Mouse (Mus musculus) megakaryocyte, adult 5-6 weeks (primary cell): Measurements from ENCODE around the gene D430041D05Rik. TPM values are rescaled to one million over a fixed set of nuclear protein-coding genes. Genes with fewer than 3 reads are reported as not detected.
"Not testable (repeated sequence)": the region's sequence is repeated elsewhere in the genome, so short reads cannot be mapped to it uniquely, and the experiment has no call there.

Source experiments
- ATAC-seq: 2 replicates; pipeline ENCODE4 v1.8.0; 2016; ENCODE audit warnings: mild to moderate bottlenecking, inconsistent platforms; ENCODE audit not compliant: poor library complexity, severe bottlenecking
- total RNA-seq, 2 experiments: library from RNA; stranded (forward) in 1 of 2; stranded (reverse) in 1 of 2; fragments of 153-499, 151-499 nt in 1 of 2; fragments of 221-1000, 200-1000 nt in 1 of 2; gene quantifications; 2 replicates each; pipeline versions ENCODE4 v1.2.3 to v1.2.4; 2015 to 2017

The D430041D05Rik gene
- total RNA-seq, 2 experiments from 2014 or later = not detected

DNA sequence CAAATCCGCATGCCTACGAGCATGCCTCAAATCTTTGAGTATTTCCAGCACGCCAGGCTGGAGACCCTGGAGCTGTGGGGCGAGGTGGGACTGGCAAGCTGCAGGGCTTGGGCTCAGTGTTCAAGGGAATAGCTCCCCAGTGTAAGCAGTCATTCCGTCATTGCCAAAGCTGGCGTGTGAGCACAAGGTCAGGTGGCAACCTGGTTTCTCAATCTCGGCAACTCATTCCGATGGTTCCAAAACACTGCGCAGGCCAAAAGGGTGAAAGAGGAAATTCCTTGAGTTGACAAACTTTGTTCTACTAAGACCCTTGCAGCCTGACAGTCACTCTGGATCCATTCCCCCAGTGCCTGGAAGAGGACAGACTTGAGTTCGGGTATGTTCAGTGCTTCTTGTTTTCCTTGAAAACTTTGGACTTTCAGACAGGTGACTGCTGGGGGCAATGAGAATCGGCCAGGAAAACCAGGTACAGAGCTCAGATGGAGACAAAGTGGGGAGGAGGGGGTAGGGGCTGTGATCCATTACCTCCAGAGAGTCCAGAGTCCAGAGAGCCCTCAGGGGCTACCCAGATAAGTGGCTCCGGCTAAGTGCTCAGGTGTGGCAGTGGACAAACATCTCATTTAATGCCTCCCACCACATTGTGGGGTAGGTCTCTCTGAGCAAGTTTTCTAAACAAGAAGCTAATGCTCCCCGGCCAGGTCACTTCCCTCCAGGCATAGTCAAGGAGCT is 281.8 kb downstream of the D430041D05Rik start:
- ATAC-seq = no peak

DNA sequence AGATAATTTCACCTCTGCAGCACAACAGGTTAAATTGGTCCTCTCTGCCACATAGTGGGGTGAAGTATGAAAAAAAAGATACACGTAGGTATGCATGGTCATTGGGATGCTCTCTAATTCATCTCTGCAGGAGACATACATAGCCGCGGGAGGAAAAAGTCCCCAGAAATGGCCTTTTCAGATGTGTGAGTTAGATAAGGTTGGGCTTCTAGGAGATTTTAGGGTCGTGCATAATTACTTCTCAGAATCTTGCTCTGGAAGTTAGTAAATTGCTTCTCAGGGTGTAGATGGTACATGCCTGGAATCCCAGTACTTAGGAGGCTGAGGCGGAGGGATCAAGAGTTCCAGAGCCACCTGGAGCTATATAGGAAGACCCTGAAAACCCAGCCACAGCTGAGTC is 286.7 kb downstream of the D430041D05Rik start:
- ATAC-seq = no peak

DNA sequence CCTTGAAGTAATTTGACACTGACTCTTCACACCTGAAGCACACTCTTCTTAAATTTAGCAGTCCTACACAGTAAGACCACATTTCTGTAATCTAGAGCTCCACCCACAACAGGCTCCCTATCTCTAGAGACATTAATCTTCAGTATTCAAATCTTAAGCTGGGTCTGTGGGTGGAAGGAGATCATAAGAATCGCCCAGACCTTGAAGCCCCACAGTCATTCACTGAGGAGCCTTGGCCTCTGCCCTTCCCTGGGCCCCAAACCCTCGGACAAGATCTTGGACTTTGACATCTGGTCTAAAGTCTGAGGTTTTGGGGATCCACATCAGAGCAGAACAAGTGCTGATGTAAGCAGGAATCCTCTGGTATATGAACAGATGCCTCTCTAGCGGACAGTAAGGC is 287.3 kb downstream of the D430041D05Rik start:
- ATAC-seq = no peak

DNA sequence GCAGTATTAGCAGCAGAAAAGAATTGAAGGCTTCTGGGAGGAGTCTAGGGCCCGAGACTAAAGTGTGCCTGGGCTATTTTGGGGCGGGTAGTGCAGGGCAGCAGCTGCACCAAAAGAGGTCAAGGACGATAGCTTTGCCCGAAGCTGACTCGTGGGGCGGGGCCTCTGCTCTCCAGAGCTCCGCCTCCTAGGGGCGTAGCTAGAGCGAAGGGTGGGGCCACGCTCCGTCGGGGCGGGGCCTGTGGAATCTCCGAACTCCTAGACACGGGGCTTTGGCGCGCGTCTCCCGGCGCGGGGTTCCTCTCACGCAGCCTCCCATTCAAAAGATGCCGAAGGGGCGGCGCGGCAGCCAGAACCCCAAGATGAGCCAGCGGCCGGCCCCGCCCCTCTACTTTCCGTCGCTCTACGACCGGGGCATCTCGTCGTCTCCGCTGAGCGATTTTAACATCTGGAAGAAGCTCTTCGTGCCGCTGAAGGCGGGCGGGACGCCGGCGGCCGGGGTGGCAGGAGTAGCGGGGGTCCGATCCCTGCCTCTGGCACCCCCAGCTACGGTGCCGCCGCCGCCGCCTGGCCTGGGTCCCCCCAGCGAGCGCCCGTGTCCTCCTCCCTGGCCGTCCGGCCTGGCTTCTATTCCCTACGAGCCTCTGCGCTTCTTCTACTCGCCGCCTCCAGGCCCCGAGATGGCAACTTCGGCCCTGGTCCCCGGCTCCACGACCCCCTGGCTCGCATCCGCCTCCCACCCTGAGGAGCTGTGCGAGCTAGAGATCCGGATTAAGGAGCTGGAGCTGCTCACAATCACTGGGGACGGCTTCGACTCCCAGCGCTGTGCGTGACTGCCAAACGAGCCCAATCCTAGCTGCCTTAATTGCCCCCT is 288.1 kb downstream of the D430041D05Rik start, which contains the start of gene A930018P22Rik:
TSS of gene A930018P22Rik (plus strand) at position 265 of the 874 bp plus-strand sequence.
- ATAC-seq = peak; percentile 96

DNA sequence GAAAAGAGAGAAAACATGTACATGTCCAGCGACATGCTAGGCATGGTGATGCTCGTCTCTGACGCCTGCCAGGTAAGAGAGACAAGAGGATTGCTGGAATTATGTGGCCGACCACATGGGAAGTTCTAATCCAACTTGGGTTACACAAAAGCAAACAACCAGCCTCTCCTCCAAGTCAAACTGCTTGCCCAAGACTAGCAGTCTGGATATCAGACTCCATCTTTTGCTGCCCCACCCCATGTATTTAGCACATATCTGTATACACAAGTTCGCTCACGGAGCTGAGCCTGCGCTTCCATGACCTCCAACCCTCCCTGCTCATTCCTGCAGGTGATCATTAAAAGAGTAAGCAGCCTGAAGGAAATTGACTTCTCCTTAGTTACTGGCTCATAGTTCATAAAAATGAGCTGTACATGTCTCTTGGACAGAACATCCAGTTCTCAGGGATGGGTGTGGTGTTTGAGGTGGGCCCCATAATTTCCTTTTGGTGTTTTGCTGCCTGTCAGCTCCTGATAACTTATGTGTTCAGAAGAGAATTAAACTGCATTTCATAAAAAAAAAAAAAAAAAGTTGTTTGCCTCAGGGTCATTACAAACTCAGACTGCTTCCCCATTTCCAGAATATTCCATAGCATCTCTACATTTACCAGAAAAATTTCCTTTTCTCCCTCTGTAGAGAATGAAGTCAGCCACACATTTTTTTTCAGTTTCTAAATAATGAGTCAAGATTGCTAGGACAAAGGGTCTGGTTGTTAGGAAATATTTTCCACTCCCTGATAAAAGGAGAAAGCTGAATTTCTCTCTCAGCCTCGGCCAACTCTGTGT is 288.9 kb downstream of the D430041D05Rik start:
- ATAC-seq = no peak

DNA sequence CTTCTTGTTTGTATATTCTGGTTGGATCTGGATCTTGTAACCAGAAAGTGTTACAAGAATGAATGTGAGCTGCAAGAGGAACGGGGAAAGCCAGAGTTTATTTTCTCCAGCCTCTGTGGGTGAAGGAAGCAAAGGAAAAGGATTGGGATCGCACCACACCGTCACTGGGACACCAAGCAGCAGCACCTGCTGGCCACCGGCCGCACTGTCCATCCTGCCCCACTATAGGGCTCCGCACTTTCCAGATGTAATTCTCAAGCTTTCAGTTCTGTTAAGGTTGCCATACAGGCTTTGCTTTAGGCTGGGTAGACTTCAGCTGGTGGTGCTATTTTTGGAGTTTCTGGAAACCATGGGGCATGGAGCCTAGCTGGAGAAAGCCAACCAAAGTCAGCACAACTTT is 290.5 kb downstream of the D430041D05Rik start:
- ATAC-seq = no peak

DNA sequence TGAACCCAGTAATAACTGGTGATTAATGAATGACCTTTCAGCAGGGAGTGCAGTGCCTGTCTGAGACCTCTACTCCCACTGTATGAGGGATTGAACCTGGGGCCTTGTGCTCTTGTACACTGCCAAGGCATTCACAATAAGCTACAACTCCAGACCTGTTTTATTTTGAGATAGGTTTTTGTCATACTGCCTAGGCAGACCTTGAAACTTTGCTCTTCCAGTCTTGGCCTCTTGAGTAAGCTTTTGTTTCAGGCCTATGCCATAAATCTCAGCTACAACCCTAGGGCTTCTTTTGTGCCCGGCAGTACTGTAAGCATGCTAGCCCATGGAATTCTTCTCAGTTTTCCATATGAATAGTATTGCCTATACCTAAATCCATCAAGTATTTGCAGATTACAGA is 291.7 kb downstream of the D430041D05Rik start:
- no peak for ATAC-seq

DNA sequence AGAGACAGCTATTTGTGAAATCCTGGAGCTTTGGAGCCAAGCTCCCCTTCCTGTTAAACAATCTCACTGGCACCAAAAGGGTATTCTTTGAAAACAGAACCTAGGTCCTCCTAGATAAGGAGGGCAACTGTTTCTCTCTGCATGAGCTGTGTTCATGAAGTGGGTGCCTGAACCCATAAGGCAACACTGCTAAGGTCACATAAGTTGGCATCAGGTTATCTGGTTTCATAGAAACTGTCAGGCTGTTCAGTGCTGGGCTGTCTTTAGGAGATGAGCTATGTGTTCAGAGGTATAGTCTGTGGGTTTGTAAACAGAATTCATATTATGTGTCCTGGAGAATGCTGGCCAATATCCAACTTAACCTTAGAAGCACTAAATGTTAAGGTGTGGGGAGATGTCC is 293.6 kb downstream of the D430041D05Rik start:
- ATAC-seq = not testable (repeated sequence)

DNA sequence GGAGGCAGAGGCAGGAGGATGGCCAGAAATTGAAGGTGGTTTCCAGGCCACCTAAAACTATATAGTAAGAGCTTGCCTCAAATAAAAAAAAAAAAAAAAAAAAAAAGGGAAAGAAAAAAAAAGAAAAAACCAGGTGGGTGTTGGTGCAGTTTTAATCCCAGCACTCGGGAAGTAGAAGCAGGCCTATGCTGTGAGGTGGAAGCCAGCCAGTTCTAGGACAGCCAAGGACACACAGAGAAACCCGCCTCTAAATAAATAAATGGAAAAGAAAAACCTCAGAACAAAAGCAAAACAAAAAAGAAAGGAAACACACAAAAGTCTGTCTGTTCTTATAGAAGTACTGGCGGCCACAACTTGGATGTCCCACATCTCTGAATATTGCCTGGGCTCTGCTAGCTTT is 295.9 kb downstream of the D430041D05Rik start:
- no peak for ATAC-seq

DNA sequence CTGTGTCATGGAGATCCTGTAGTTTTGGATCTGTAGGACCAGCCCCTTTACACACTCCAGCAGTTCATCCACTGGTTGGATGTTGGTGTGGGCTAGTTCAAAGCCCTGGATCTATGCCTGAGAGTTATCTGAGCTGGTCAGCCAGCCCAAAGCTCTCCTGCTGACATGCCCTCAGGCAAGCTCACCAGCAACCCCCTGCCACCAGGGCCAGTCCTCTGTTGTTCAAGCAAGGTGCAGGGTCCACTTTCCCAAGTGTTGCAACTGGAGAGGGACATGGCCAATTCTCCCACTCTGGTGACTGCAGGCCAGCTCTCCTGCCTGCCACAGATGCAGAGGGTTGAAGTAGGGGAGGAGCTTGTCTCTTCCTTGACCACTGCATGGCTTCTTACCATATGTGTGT is 297.2 kb downstream of the D430041D05Rik start:
- ATAC-seq = not testable (repeated sequence)

DNA sequence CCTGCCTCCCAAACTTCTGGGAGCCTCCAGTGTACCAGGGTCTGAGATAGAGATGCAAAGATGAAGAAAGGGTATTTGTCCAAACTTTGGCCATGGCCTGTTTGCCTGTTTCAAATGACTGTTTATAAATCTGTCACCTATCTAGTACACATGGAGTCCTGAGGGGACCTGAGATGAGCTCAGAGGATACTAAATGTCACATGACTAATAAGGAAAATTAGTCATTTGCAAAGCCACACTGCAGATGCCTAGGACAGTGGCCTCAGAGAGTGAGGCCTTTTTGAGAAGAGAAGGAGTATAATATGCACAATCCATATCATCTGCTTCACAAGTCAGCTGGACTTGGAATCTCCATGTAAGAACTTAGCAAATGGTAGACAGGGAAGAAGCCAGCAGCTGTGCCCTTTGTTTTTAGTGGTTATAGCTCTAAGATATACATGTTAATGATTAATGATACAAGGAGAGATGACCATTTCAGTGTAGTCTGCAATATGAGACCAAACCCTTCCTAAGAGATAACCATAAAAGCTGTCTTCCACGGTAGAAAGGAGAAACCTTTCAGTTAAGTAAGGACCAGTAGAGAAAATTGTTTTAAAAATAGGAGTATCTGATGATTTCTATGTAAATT is 299.5 kb downstream of the D430041D05Rik start:
- not testable (repeated sequence) for ATAC-seq

DNA sequence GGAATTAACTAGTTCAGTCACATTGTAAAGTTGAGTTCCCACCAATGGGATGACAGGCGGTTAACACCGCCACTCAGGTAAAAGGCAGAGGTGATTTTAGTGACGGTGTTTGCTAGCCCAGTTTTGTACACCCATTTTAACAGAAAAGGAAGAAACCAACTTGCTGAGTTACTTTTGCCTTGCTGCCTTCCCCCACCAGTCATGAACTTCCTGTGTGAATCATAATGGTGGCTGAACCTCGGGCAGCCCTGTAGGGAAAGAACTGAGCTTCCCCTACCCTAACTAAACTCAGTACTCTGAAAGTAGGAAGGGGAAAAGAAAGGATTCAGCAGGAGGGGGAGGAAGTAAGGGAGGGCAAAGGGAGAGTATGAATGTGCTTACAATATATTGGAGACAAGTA is 300.8 kb downstream of the D430041D05Rik start:
- no peak for ATAC-seq

DNA sequence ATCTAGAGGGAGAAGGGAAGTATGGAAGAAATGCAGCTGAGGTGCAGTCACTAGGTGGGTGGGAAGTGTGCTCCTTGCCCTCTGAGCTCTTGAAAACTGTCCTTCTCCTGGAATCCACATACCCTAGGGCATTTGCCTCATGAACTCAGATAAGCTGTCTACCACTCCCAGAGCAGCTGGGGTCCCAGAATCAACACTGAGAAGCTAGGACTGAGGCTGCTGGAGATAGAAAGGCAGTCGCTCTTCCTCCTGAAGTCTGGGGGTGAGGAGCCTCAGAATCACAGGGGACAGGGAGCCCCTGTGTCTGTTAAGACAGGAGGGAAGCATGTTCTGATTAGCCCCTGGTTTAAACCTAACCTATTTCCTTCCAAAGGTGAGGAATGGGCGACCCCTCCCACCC is 301.3 kb downstream of the D430041D05Rik start:
- no peak for ATAC-seq

DNA sequence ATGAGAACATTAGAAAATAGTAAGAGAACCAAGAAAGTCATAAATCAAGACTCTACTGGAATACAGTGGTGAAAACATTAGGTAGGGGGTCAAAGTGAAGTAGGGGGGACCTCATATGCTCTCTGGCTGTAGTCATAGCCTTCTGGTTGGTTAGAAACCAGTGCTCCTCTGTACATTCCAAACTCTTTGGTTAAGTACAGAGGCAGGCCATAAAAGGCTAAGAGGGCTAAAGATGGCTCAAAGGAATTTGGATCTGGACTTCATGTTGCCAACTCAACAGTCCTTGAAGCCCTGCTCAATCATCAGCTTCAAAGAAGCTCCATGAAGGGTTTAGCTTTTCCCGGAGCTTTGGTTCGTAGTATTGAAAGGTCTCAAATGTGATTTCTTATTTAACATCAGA is 301.8 kb downstream of the D430041D05Rik start:
- not testable (repeated sequence) for ATAC-seq

DNA sequence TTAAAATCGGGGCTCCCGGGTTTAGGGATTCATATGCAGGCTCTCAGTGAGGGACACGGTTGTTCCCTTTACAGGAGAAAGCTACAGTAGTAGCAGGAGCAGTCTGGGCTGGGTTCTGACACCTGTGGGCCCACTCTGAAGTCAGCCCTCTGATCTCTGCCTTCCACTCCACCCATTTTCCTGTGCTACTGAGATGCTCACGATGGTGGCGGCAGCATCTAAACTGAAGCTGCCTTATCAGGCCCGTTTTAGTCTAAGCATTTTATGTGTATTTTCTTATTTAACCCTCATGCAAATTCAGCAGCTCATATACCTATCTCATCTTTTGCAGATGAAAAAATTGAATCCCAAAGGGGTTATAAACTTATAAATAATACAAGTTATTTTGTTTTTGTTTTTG is 306.0 kb downstream of the D430041D05Rik start:
- no peak for ATAC-seq

DNA sequence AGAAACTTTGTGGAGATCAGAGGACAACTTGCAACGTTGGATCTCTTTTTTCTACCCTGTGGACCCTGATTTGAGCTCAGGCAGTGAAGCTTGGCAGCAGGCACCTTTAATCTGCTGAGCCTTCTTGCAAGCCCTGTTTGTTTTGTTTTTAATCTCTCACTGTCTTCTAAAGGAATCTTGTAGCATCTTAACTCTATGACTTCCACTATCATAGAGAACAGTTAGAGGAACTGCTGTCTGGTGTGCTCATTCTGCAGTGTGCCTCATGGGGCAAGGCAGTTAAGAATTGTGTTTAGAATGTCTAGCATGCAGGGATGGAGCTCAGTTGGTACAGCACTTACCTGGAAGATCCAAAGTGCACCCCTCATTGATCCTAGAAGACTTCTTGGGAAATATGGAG is 310.9 kb downstream of the D430041D05Rik start:
- no peak for ATAC-seq

DNA sequence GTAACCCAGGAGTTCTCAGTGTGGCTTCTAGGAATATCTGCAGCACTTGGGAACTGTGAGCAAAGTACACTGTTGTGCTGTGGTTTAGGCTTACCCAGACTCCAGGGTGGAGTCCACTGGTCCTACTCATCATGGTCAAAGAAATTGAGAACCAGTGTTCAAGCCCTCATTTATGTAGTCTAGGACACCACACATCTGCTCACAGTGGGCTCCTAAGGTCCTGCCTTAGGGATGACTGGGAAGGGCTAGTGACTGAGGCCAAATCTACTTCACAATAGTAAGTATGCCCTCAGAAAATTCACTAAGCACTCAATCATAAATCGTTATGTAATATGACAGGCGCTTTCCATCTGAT is 311.6 kb downstream of the D430041D05Rik start:
- no peak for ATAC-seq

DNA sequence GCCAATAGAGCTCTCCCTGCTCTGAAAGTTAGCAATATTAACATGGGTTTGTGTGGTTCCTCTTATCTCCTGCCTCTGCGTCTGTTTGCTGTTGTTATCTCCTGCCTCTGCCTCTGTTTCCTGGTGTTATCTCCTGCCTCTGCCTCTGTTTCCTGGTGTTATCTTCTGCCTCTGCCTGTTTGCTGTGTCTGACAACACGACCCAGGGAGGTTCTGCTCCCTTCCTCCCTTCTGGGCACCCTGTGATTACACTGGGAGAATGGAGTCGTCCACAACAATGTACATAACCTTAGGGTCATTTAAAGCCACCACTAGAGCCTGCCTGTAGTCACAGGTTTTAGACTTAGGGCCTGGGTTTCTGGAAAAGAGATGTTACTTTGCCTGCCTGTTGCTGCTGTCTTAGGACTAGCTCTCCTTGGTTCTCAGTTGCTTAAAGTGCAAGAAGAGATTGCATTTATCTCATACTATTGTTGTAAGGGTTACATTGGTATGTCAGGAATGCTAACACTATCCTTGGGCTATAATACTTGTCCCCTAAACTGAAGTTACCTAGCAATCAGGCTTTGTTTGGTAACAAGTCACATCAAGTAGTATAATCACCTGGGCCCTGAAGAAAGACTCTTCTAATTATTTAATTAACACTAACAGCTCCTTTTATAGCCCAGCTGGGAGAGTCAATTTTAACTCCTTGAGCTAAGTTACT is 312.1 kb downstream of the D430041D05Rik start:
- ATAC-seq = peak; percentile 39

DNA sequence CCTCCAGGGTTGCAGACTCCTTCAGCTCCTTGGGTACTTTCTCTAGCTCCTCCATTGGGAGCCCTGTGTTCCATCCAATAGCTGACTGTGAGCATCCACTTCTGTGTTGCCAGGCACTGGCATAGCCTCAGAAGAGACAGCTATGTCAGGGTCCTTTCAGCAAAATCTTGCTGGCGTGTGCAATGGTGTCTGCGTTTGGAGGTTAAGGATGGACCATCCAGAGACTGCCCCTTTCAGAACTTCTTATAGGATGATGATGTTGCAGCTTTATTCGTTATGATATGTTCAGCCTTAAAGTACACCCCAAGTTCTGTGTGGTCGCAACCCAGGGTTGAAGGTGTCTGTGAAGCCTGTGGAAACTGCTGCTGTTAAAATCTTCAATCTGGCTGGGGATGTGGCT is 313.4 kb downstream of the D430041D05Rik start:
- not testable (repeated sequence) for ATAC-seq

DNA sequence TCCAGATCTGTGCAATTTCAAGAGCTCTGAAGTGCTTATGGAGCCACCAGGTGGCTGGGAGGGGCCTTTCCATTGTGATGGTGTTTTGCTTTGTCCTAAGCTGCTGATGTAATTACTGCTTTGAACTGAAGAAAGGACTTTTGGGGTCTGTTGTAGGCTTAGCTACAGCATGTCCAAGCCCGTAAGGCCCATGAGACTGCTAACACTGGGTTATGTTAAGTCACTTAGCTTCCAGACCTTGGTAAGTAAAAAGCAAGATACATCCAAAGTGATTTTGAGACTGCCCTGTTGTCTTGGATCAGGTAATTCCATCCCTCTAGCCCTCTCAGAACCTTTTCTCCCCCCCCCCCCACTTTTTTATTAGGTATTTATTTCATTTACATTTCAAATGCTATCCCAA is 314.0 kb downstream of the D430041D05Rik start:
- ATAC-seq = not testable (repeated sequence)
